Mouse (Mus musculus): Measurements from ENCODE around the gene Ncf2.

DNA sequence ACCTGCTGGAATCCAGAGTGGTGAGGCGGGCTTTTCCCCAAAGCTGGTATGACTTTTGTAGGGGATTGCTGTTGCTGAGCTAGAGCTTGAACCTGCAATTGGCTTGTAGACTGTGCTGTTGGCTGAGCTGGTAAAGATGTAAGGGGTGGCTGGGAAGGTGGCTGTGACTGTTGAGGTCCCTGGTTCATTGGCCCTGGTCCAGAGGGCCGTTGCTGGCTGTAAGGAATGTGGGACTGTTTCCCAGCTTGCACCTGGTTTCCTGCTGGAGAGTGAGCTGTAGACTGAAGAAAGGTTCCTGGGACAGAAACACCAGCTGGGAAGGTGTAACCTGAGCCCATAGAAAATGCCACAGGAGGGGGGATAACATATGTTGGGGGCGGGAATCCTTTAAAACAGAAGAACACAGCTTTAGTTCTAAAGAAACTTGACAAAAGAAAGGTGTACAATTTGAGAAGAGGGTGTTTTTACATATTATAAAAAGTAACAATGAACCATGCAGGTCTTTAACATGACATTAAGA lies 45.3 kb downstream of the Ncf2 start:
- TF ChIP-seq CTCF (IDR thresholded peaks at IDR 0.05; ENCODE audit: borderline replicate concordance, insufficient read depth, low read depth, low read length) (no peak), POLR2A (IDR thresholded peaks at IDR 0.05; ENCODE audit: borderline replicate concordance, insufficient read depth, low read length) (no peak)
